Mouse (Mus musculus): ENCODE data around the gene Lrrc4b. TPM values are rescaled to one million over a fixed set of nuclear protein-coding genes. Genes with fewer than 3 reads are reported as not detected.

Lrrc4b gene
- total RNA-seq, 1 experiment: 0.18 TPM

- H3K4me1 ChIP-seq (ENCODE audit: control insufficient read depth in 2 of 2, insufficient read depth in 2 of 2, low read length in 2 of 2, poor library complexity in 1 of 2): peaks cover 0 to 4% of the 10 kb centered on the region in 2 experiments; a peak in 1 of 4 replicates
- no peak for DNase-seq (ENCODE audit: low read depth, low spot score)
- H3K9ac ChIP-seq (ENCODE audit: insufficient read depth, low read depth, low read length, poor library complexity, severe bottlenecking): peak within 1 kb of the TSS; percentile 60; the same call in 1 of the 2 replicates
- no peak for TF ChIP-seq CHD2 (IDR thresholded peaks at IDR 0.05; ENCODE audit: low read depth, low read length)
- no peak for TF ChIP-seq ZNF384 (IDR thresholded peaks at IDR 0.05; ENCODE audit: low read depth, low read length)
- TF ChIP-seq HCFC1 (IDR thresholded peaks at IDR 0.05; ENCODE audit: borderline replicate concordance, insufficient read depth, low read length): no peak
- TF ChIP-seq ZC3H11A (IDR thresholded peaks at IDR 0.05; ENCODE audit: borderline replicate concordance, low read depth, low read length): no peak
- in situ Hi-C loops (cut with MboI; ENCODE audit: low sequenced_read_pairs in 2 of 2, unreplicated experiment in 2 of 2): no loop called here
- H3K27ac ChIP-seq (ENCODE audit: insufficient read depth, low read depth, low read length, poor library complexity, severe bottlenecking): no peak within 1 kb of the TSS
- peak within 1 kb of the TSS; percentile 67 to 75 for H3K4me3 ChIP-seq (ENCODE audit: insufficient read depth in 1 of 2, low read depth in 1 of 2, low read length in 2 of 2, poor library complexity in 1 of 2, severe bottlenecking in 1 of 2)
- no peaks in the 10 kb centered on the region for H3K36me3 ChIP-seq (ENCODE audit: control insufficient read depth, insufficient read depth, low read length, poor library complexity, severe bottlenecking)
- no peaks in the 10 kb centered on the region for H3K9me3 ChIP-seq (ENCODE audit: control insufficient read depth, insufficient read depth, low read depth, low read length)
These were observed 43.1 kb upstream of the Lrrc4b start, which contains the start of gene 1700008O03Rik for GRCm38 (mm10) chr7:44385720-44386119. TSS of gene 1700008O03Rik (minus strand) at chr7:44385820.

- DNase-seq (ENCODE audit: low read depth, low spot score): no peak
- no peaks in the 10 kb centered on the region for H3K36me3 ChIP-seq (ENCODE audit: control insufficient read depth, insufficient read depth, low read length, poor library complexity, severe bottlenecking)
- H3K9ac ChIP-seq (ENCODE audit: insufficient read depth, low read depth, low read length, poor library complexity, severe bottlenecking): no peak overlapping the region
- H3K9me3 ChIP-seq (ENCODE audit: control insufficient read depth, insufficient read depth, low read depth, low read length): no peaks in the 10 kb centered on the region
- TF ChIP-seq ZNF384 (IDR thresholded peaks at IDR 0.05; ENCODE audit: low read depth, low read length) (no peak), HCFC1 (IDR thresholded peaks at IDR 0.05; ENCODE audit: borderline replicate concordance, insufficient read depth, low read length) (no peak), CHD2 (IDR thresholded peaks at IDR 0.05; ENCODE audit: low read depth, low read length) (no peak), MAFK (IDR thresholded peaks at IDR 0.05; ENCODE audit: insufficient read depth, low read depth, low read length) (no peak), ZC3H11A (IDR thresholded peaks at IDR 0.05; ENCODE audit: borderline replicate concordance, low read depth, low read length) (no peak)
- no peak overlapping the region for H3K27ac ChIP-seq (ENCODE audit: insufficient read depth, low read depth, low read length, poor library complexity, severe bottlenecking)
- in situ Hi-C loops (cut with MboI; ENCODE audit: low sequenced_read_pairs in 2 of 2, unreplicated experiment in 2 of 2): no loop called here
- H3K4me1 ChIP-seq (ENCODE audit: control insufficient read depth in 2 of 2, insufficient read depth in 2 of 2, low read length in 2 of 2, poor library complexity in 1 of 2): peaks cover 0 to 6% of the 10 kb centered on the region in 2 experiments; a peak in 1 of 4 replicates
- no peak overlapping the region for H3K4me3 ChIP-seq (ENCODE audit: insufficient read depth in 1 of 2, low read depth in 1 of 2, low read length in 2 of 2, poor library complexity in 1 of 2, severe bottlenecking in 1 of 2)
These were observed 37.0 kb upstream of the Lrrc4b start for GRCm38 (mm10) chr7:44391831-44392230.

DNA sequence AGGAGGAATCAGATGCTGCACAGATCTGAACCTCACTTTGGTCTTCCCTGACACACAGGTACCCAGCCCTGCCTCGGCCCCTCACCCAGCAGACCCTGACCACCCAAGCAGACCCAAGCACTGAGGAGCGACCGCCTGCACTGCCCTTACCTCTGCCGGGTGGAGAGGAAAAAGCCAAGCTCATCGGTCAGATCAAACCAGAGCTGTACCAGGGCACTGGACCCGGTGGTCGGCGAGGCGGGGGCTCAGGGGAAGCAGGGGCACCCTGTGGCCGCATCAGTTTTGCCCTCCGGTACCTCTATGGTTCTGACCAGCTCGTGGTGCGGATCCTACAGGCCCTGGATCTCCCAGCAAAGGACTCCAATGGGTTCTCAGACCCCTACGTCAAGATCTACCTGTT, 36.5 kb upstream of the Lrrc4b start:
- in situ Hi-C loops (cut with MboI; ENCODE audit: low sequenced_read_pairs in 2 of 2, unreplicated experiment in 2 of 2): no loop called here
- TF ChIP-seq MAFK (IDR thresholded peaks at IDR 0.05; ENCODE audit: insufficient read depth, low read depth, low read length) (no peak), ZNF384 (IDR thresholded peaks at IDR 0.05; ENCODE audit: low read depth, low read length) (no peak), CHD2 (IDR thresholded peaks at IDR 0.05; ENCODE audit: low read depth, low read length) (no peak), HCFC1 (IDR thresholded peaks at IDR 0.05; ENCODE audit: borderline replicate concordance, insufficient read depth, low read length) (no peak), ZC3H11A (IDR thresholded peaks at IDR 0.05; ENCODE audit: borderline replicate concordance, low read depth, low read length) (no peak)
- DNase-seq (ENCODE audit: low read depth, low spot score): no peak
- no peak overlapping the region for H3K4me3 ChIP-seq (ENCODE audit: insufficient read depth in 1 of 2, low read depth in 1 of 2, low read length in 2 of 2, poor library complexity in 1 of 2, severe bottlenecking in 1 of 2)
- H3K9ac ChIP-seq (ENCODE audit: insufficient read depth, low read depth, low read length, poor library complexity, severe bottlenecking): no peak overlapping the region
- no peak overlapping the region for H3K27ac ChIP-seq (ENCODE audit: insufficient read depth, low read depth, low read length, poor library complexity, severe bottlenecking)
- no peaks in the 10 kb centered on the region for H3K36me3 ChIP-seq (ENCODE audit: control insufficient read depth, insufficient read depth, low read length, poor library complexity, severe bottlenecking)
- H3K9me3 ChIP-seq (ENCODE audit: control insufficient read depth, insufficient read depth, low read depth, low read length): no peaks in the 10 kb centered on the region
- H3K4me1 ChIP-seq (ENCODE audit: control insufficient read depth in 2 of 2, insufficient read depth in 2 of 2, low read length in 2 of 2, poor library complexity in 1 of 2): peaks cover 0 to 6% of the 10 kb centered on the region in 2 experiments; a peak in 1 of 4 replicates

- Histone ChIP-seq H3K27ac (ENCODE audit: insufficient read depth, low read depth, low read length, poor library complexity, severe bottlenecking) (no peak overlapping the region), H3K4me3 (ENCODE audit: insufficient read depth in 1 of 2, low read depth in 1 of 2, low read length in 2 of 2, poor library complexity in 1 of 2, severe bottlenecking in 1 of 2) (no peak overlapping the region), H3K36me3 (ENCODE audit: control insufficient read depth, insufficient read depth, low read length, poor library complexity, severe bottlenecking) (no peaks in the 10 kb centered on the region), H3K9ac (ENCODE audit: insufficient read depth, low read depth, low read length, poor library complexity, severe bottlenecking) (no peak overlapping the region), H3K4me1 (ENCODE audit: control insufficient read depth in 2 of 2, insufficient read depth in 2 of 2, low read length in 2 of 2, poor library complexity in 1 of 2) (peaks cover 0 to 6% of the 10 kb centered on the region in 2 experiments; a peak in 1 of 4 replicates), H3K9me3 (ENCODE audit: control insufficient read depth, insufficient read depth, low read depth, low read length) (no peaks in the 10 kb centered on the region)
- in situ Hi-C loops (cut with MboI; ENCODE audit: low sequenced_read_pairs in 2 of 2, unreplicated experiment in 2 of 2): no loop called here
- no peak for DNase-seq (ENCODE audit: low read depth, low spot score)
- no peak for TF ChIP-seq ZNF384 (IDR thresholded peaks at IDR 0.05; ENCODE audit: low read depth, low read length)
- TF ChIP-seq MAFK (IDR thresholded peaks at IDR 0.05; ENCODE audit: insufficient read depth, low read depth, low read length): no peak
- no peak for TF ChIP-seq ZC3H11A (IDR thresholded peaks at IDR 0.05; ENCODE audit: borderline replicate concordance, low read depth, low read length)
- TF ChIP-seq CHD2 (IDR thresholded peaks at IDR 0.05; ENCODE audit: low read depth, low read length): no peak
- no peak for TF ChIP-seq HCFC1 (IDR thresholded peaks at IDR 0.05; ENCODE audit: borderline replicate concordance, insufficient read depth, low read length)
These were observed 35.5 kb upstream of the Lrrc4b start for GRCm38 (mm10) chr7:44393284-44393683.
